Mouse (Mus musculus) embryonic facial prominence, embryonic 10.5 days (tissue): ENCODE results near the gene Shroom3. TPM values are rescaled to one million over a fixed set of nuclear protein-coding genes. Genes with fewer than 3 reads are reported as not detected.
A peak's percentile ranks its signal among the peaks of the same experiment; 100 is the strongest.

ENCODE experiments used
- DNase-seq: peaks from one replicate; pipeline ENCODE4 v3.0.0-alpha.2; 2017; ENCODE audit warnings: low spot score
- H3K27ac ChIP-seq: fragments of 300-500 bp; sonication (generic); replicated peaks from 2 replicates; pipeline ENCODE4 v1.5.1; 2016; ENCODE audit warnings: mild to moderate bottlenecking
- H3K27me3 ChIP-seq: fragments of 300-500 bp; sonication (generic); replicated peaks from 2 replicates; pipeline ENCODE4 v1.6.1; 2016; ENCODE audit warnings: low read depth, mild to moderate bottlenecking; ENCODE audit not compliant: poor library complexity, severe bottlenecking
- H3K36me3 ChIP-seq: fragments of 300-500 bp; sonication (generic); replicated peaks from 2 replicates; pipeline ENCODE4 v1.6.1; 2016; ENCODE audit warnings: mild to moderate bottlenecking, moderate library complexity
- H3K4me1 ChIP-seq: fragments of 300-500 bp; sonication (generic); 2 replicates; pipeline ENCODE4 v1.6.1; 2016
- H3K4me3 ChIP-seq: fragments of 300-500 bp; sonication (generic); 2 replicates; pipeline ENCODE4 v1.5.1; 2016; ENCODE audit warnings: mild to moderate bottlenecking, moderate library complexity
- H3K9me3 ChIP-seq: fragments of 300-500 bp; sonication (generic); 2 replicates; pipeline ENCODE4 v1.6.1; 2016; ENCODE audit warnings: mild to moderate bottlenecking
- WGBS: fragments of 180-500 bp; shearing (Covaris S2); methylation state at CpG from one replicate; pipeline ENCODE4 v1.1.7; 2016; 5-methylcytosine and 5-hydroxymethylcytosine counted together
- polyA plus RNA-seq: library from polyadenylated mRNA; unstranded; fragments of >200 nt; fragmentation: Nextera tagmentation; extraction: Ambion mirVana; gene quantifications from 2 replicates; pipeline ENCODE4 v1.2.1, GENCODE M21; 2016

Gene Shroom3
- 4.5 and 4.8 TPM in 2 replicates for polyA plus RNA-seq

DNA sequence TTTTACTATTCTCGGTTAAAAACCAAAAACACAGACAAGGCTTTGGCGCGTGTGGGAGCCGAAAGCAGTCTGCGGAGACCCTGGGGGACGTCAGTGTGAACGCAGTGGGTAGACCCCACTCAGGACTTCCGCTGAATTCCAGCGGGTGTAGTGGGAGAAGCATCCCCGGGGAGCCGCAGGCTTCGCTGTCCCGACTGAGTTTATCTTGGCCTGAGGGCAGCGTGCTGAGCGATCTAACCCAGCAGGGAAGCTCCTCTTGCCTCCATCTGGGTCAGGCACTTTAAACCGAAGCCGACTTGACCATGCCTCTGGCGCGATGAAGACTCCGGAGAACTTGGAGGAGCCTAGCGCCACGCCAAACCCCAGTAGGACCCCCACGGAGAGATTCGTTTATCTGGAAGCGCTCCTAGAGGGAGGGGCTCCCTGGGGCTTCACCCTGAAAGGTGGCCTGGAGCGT, at the start of gene Shroom3:
TSS of gene Shroom3 (plus strand) at position 85 of the 457 bp plus-strand sequence.
- no peaks in the 10 kb centered on the region for H3K36me3 ChIP-seq
- no peaks in the 10 kb centered on the region for H3K9me3 ChIP-seq
- peak within 1 kb of the TSS; percentile 89 for H3K27ac ChIP-seq
- peak; percentile 66 for DNase-seq
- peaks cover 23% of the 10 kb centered on the region for H3K4me1 ChIP-seq
- peak within 1 kb of the TSS; percentile 65 for H3K4me3 ChIP-seq
- H3K27me3 ChIP-seq, result no peaks in the 10 kb centered on the region; the same call in 1 of the 2 replicates
- under 1% methylated on average over 26 of the region's 26 CpGs for WGBS

DNA sequence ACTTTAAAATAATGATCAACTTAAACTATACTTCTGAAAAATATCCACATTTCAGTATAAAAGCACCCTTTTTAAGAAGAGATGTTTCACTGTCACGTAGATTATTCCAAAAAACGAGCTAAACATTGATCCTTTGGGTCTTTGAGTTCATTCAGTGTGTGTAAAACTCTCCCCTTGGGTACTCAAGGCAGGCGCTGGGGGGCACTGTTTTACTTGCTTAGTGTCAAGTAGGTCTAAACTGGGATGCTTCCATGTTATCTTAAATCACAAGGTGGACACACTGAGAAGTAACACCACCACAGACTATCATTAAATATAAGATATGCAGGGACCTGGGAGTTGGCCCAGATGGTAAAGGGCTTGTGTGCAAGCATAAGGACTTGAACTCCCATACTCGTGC, 49.7 kb upstream of the Shroom3 start:
- H3K27me3 ChIP-seq, result no peaks in the 10 kb centered on the region

DNA sequence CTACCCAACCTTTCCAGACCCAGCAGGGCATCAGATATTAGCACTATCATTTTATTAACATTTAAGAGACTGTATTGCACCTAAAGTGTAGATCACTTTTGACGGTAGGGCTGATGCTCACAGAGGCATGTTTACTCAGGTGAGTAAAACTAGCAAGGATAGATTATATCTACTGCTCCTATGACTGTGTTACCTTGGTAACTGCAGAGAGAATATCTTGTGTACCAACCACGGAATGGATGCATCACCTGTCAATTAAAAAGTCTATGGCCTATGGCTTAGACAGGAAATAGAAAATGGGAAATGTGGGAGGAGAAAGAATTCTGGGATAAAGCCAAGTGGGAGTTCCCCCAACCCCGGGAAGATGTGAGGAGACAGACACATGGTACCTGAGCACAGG, 48.3 kb upstream of the Shroom3 start:
- no peak overlapping the region for H3K4me3 ChIP-seq
- DNase-seq, result no peak
- H3K27ac ChIP-seq, result no peak overlapping the region
- no peaks in the 10 kb centered on the region for H3K9me3 ChIP-seq
- no peaks in the 10 kb centered on the region for H3K36me3 ChIP-seq
- no peaks in the 10 kb centered on the region for H3K27me3 ChIP-seq
- 0 out of 2 replicates have a peak, but pooled peaks cover 3% of the 10 kb centered on the region for H3K4me1 ChIP-seq
- 80% methylated on average over 3 of the region's 3 CpGs for WGBS

More for the DNA sequence above, 49.7 kb upstream of the Shroom3 start:
- DNase-seq, result no peak
- no peak overlapping the region for H3K4me3 ChIP-seq
- no peak overlapping the region for H3K27ac ChIP-seq
- 0 out of 2 replicates have a peak, but pooled peaks cover 3% of the 10 kb centered on the region for H3K4me1 ChIP-seq
- 63% methylated on average over 4 of the region's 4 CpGs for WGBS
- no peaks in the 10 kb centered on the region for H3K9me3 ChIP-seq
- no peaks in the 10 kb centered on the region for H3K36me3 ChIP-seq

DNA sequence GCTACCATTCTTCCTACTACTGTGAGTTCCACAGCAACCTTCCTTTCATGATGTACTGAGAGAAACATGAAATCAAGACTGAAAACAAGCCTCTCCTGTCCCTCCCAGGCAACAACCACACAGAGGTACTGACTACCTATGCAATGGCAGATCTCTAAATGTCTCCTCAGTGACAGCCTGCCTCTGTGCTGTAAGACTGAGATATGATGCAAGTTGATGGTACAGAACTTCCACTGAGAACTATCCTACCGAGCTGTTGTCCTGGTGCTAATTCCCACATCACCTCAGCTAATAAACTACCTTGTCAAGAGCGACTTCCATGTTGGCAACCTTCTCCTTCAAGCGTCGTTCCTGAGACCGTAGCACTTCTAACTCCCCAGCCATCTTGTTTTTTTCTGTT, 47.3 kb upstream of the Shroom3 start:
- Histone ChIP-seq H3K4me1 (0 out of 2 replicates have a peak, but pooled peaks cover 3% of the 10 kb centered on the region), H3K4me3 (no peak overlapping the region), H3K9me3 (no peaks in the 10 kb centered on the region), H3K27ac (no peak overlapping the region), H3K27me3 (no peaks in the 10 kb centered on the region), H3K36me3 (no peaks in the 10 kb centered on the region)
- DNase-seq, result no peak
- 85% methylated on average over 5 of the region's 5 CpGs for WGBS

DNA sequence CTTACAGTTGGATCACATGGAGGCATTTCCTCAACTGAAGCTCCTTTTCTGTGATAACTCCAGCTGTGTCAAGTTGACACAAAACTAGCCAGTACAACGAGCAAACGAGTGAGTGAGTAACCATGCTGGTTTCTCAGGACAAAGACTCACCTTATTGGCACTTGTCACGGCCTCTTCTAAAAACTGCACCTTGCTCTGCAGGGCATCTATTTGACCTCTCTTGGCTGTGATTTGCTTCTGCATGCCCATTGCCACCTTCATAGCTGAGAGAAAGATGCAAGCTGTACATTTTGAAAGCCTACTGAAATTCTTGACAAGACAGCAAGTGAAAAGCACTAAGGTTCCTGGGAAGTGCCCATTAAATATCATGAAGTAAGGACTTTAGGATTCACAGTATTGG, 42.4 kb upstream of the Shroom3 start:
- no peak for DNase-seq
- no peaks in the 10 kb centered on the region for H3K9me3 ChIP-seq
- H3K27ac ChIP-seq, result no peak overlapping the region
- WGBS, result 84% methylated on average over 3 of the region's 3 CpGs
- no peak overlapping the region for H3K4me3 ChIP-seq
- no peaks in the 10 kb centered on the region for H3K4me1 ChIP-seq
- no peaks in the 10 kb centered on the region for H3K36me3 ChIP-seq
- no peaks in the 10 kb centered on the region for H3K27me3 ChIP-seq

DNA sequence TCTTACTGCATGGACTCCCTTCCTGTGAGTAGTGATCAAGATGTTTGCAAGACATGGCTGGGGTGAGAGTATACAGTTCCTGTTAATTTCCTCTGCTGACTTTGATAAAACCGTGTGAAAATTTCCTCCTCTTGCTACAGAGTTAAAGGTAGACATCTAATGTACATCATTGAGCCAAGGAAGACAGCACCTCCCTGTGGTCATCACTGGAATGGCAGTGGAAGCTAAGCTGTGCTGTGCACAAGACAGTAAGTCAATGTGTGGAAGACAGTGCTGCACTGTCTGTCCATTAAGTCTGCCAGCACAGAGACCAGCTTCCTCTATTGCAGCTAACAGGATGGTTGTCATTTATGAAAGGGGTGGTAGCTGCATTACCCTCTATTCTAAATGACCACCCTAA, 27.0 kb upstream of the Shroom3 start:
- Histone ChIP-seq H3K36me3 (no peaks in the 10 kb centered on the region), H3K27me3 (no peaks in the 10 kb centered on the region), H3K4me3 (no peak overlapping the region), H3K27ac (no peak overlapping the region), H3K4me1 (no peaks in the 10 kb centered on the region), H3K9me3 (no peaks in the 10 kb centered on the region)
- WGBS, result 11% methylated on average over 1 of the region's 1 CpGs
- peak; percentile 65 for DNase-seq

DNA sequence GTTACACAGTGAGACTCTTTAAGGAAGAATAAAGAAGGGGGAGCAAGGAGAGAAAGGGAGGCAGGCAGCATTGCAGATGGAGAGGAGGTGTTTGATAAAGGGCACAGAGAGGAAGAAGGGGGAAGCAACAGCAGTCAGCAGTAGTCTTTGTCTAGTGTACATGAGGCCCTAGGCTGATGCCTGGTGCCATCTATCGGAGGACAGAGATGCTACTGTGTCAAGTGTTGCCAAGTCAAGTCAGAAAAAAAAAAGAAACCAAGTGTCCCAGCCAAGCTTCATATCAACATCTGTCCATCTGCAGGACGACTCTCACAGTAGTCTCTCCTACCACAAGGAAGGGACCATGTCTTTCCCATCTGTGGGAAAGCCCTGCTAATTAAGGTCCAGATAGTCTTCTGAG, 18.9 kb upstream of the Shroom3 start:
- H3K36me3 ChIP-seq, result no peaks in the 10 kb centered on the region
- no peak overlapping the region for H3K4me3 ChIP-seq
- no peaks in the 10 kb centered on the region for H3K27me3 ChIP-seq
- no peaks in the 10 kb centered on the region for H3K4me1 ChIP-seq
- no peaks in the 10 kb centered on the region for H3K9me3 ChIP-seq
- no peak for DNase-seq
- H3K27ac ChIP-seq, result no peak overlapping the region
- 59% methylated on average over 2 of the region's 2 CpGs for WGBS

DNA sequence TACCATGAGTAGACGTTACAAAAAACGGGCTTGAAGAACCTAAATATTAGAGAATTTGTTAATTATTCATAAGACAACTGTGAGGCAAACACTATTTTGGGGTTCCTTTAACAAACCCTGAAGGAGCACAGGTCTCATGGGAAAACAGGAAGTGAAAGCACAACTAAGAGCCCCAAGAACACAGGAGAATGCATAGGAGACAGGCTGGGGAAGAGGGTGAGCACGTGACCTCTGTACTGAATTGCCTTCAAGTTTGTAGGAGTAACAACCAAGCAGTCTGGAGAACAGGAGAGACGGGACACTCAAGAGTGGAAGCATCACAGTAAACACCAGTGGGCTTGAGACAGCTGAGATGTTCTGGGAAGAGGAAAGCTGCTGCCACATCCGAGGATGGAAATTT, 16.4 kb upstream of the Shroom3 start:
- WGBS, result 76% methylated on average over 5 of the region's 5 CpGs
- no peak for DNase-seq
- no peaks in the 10 kb centered on the region for H3K36me3 ChIP-seq
- H3K27ac ChIP-seq, result no peak overlapping the region
- no peaks in the 10 kb centered on the region for H3K4me1 ChIP-seq
- H3K4me3 ChIP-seq, result no peak overlapping the region
- H3K9me3 ChIP-seq, result no peaks in the 10 kb centered on the region
- H3K27me3 ChIP-seq, result no peaks in the 10 kb centered on the region

DNA sequence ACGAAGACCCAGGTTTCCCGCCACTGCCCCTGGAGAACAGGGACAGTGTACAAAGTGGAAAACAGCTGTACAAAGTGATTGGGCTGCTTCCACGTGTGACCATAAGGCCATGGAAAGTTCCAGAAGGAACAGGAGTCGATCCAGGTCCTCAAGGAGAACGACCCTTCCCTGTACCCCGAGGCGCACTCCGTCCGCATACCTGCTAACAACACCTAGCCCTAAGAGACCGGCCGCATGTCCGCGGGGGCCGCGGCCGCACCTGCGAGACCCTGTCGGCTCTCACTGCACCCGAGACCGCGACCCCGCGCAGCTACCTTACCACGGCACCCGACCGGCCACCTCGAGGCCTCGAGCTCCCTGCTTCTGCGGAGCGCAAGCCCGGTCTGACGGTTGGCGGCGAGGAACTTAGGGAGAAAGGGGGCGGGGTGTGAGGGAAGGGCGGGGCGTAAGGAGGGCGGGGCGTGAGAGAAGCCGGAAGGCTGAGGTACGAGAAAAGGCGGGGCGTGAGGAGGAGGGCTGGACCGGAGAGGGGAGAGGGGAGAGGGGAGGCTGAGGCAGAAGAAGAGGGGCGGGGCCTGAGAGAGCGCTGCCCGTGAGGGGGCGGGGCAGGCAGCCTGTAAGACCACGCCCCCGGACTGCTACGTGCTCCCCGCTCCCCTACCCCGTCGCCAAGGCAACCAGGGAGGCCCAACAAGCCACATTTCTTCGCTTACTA, 8.2 kb upstream of the Shroom3 start, which contains the start of gene Ccdc158:
TSS of gene Ccdc158 (minus strand) at position 413 of the 715 bp plus-strand sequence.
- Histone ChIP-seq H3K27me3 (peaks cover 13% of the 10 kb centered on the region; the same call in 1 of the 2 replicates), H3K27ac (peak within 1 kb of the TSS; percentile 66), H3K36me3 (no peaks in the 10 kb centered on the region), H3K4me1 (peaks cover 14% of the 10 kb centered on the region), H3K9me3 (no peaks in the 10 kb centered on the region), H3K4me3 (peak within 1 kb of the TSS; percentile 61)
- WGBS, result 15% methylated on average over 53 of the region's 55 CpGs
- peak; percentile 96 for DNase-seq

DNA sequence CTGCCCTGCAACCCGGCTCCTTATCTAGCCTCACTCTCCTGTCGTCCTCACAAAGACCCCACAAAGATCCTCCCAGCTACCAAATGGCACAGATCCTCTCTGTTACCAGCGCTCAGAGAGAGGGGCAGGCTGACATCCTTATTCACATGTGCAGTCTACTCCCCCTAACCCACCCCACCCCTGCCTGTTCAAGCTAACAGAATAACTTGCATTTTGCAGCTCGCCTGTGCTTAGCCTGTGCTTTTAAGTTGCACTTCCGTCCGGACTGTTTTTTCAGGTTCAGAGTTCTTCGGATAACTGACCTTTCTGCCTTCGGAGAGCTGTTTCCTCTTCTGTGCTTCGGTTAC, 7.7 kb upstream of the Shroom3 start:
- WGBS, result 2% methylated on average over 9 of the region's 9 CpGs

DNA sequence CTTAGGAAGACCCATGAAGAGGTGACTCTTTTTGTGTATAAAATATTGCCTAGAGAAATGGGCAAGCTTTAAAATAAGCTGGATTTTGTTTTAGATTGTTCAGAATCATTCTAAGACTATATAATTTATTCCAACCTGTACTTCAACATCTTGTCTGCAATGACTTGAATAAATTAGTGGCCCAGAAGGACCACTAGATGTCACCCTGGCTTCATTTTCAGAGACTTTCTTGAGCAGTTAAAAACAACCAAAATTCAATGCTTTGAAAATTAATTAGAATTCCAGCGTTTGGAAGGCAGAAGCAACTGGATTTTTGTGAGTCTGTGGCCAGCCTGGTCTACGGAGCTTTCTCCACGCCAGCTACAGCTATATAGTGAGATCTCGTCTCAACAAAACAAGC, 3.8 kb upstream of the Shroom3 start:
- H3K27me3 ChIP-seq, result peaks cover 12% of the 10 kb centered on the region; the same call in 1 of the 2 replicates
- H3K4me3 ChIP-seq, result no peak overlapping the region
- WGBS, result 33% methylated on average over 4 of the region's 4 CpGs
- no peak for DNase-seq
- H3K4me1 ChIP-seq, result peaks cover 37% of the 10 kb centered on the region
- H3K36me3 ChIP-seq, result no peaks in the 10 kb centered on the region
- H3K9me3 ChIP-seq, result no peaks in the 10 kb centered on the region
- no peak overlapping the region for H3K27ac ChIP-seq

More for the DNA sequence above, 7.7 kb upstream of the Shroom3 start:
- Histone ChIP-seq H3K9me3 (no peaks in the 10 kb centered on the region), H3K36me3 (no peaks in the 10 kb centered on the region), H3K4me3 (peak overlapping the region; percentile 61), H3K27me3 (peaks cover 13% of the 10 kb centered on the region; the same call in 1 of the 2 replicates), H3K4me1 (peaks cover 14% of the 10 kb centered on the region), H3K27ac (peak overlapping the region; percentile 66)
- DNase-seq, result no peak

DNA sequence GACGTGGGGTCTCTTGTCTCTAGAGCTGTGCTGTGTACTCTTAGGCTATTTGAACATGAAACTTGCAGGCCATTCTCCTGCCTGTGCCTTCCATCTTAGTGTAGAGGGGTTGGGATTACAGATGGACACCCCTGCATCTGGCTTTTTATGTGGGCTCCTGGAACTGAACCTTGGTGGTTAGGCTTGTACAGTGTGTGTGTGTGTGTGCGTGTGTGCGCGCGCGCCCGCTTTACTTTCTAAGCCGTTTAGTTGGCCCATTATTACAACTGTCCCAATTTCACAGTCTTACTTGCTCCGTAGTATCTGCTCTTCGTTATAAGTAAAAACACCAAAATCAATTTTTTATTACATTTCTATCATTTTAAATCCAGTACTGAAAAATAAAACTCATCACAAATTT, 1.4 kb upstream of the Shroom3 start:
- Histone ChIP-seq H3K4me3 (no peak overlapping the region), H3K9me3 (no peaks in the 10 kb centered on the region), H3K27me3 (peaks cover 2% of the 10 kb centered on the region; the same call in 1 of the 2 replicates), H3K27ac (no peak overlapping the region), H3K36me3 (no peaks in the 10 kb centered on the region), H3K4me1 (peaks cover 23% of the 10 kb centered on the region)
- DNase-seq, result no peak
- WGBS, result 86% methylated on average over 10 of the region's 10 CpGs
